Mouse (Mus musculus) E14TG2a.4 (cell line): Measurements from ENCODE around the gene Gpc6.
A peak's percentile ranks its signal among the peaks of the same experiment; 100 is the strongest.

Experiments
- H3K27me3 ChIP-seq: 2 replicates; pipeline ENCODE4 v1.6.1; 2014; ENCODE audit warnings: low read length, control low read depth; ENCODE audit not compliant: insufficient read depth
- H3K36me3 ChIP-seq: 2 replicates; pipeline ENCODE4 v1.6.1; 2014; ENCODE audit warnings: low read length, control low read depth; ENCODE audit not compliant: insufficient read depth
- H3K4me1 ChIP-seq: replicated peaks from 2 replicates; pipeline ENCODE4 v1.6.1; 2014; ENCODE audit warnings: low read depth, low read length, control low read depth
- H3K4me3 ChIP-seq: replicated peaks from 2 replicates; pipeline ENCODE4 v1.5.1; 2014; ENCODE audit warnings: mild to moderate bottlenecking, low read length
- H3K9me3 ChIP-seq: 2 replicates; pipeline ENCODE4 v1.6.1; 2014; ENCODE audit warnings: low read length, control low read depth
- CTCF ChIP-seq: conservative IDR thresholded peaks from 2 replicates; pipeline ENCODE4 v1.5.1; 2014; ENCODE audit warnings: low read length
- NANOG ChIP-seq: IDR thresholded peaks from 2 replicates; pipeline ENCODE4 v1.6.1; 2014; ENCODE audit warnings: borderline replicate concordance, low read length, mixed read lengths
- POU5F1 ChIP-seq: IDR thresholded peaks from 2 replicates; pipeline ENCODE4 v1.6.1; 2014; ENCODE audit warnings: low read length, borderline replicate concordance

Gene Gpc6

GRCm38 (mm10) chr14:117490469-117490868, 565.4 kb downstream of the Gpc6 start:
- TF ChIP-seq NANOG (no peak), CTCF (no peak), POU5F1 (no peak)
- Histone ChIP-seq H3K9me3 (no peaks in the 10 kb centered on the region), H3K27me3 (no peaks in the 10 kb centered on the region), H3K4me3 (no peak overlapping the region), H3K36me3 (no peaks in the 10 kb centered on the region), H3K4me1 (peaks cover 7% of the 10 kb centered on the region; the same call in 1 of the 2 replicates)

- Histone ChIP-seq H3K9me3 (no peaks in the 10 kb centered on the region), H3K36me3 (no peaks in the 10 kb centered on the region)
- TF ChIP-seq CTCF, result no peak
- 0 out of 2 replicates have a peak, but pooled peaks have one; percentile 31 for TF ChIP-seq POU5F1
- peak; percentile 90 for TF ChIP-seq NANOG
Observed at GRCm38 (mm10) chr14:117495118-117495517, 570.0 kb downstream of the Gpc6 start.

GRCm38 (mm10) chr14:117498785-117499184, 573.7 kb downstream of the Gpc6 start:
- no peak for TF ChIP-seq NANOG
- no peak for TF ChIP-seq CTCF
- no peak for TF ChIP-seq POU5F1
- no peaks in the 10 kb centered on the region for H3K9me3 ChIP-seq
- H3K36me3 ChIP-seq, result no peaks in the 10 kb centered on the region
- H3K4me3 ChIP-seq, result no peak overlapping the region
- no peaks in the 10 kb centered on the region for H3K27me3 ChIP-seq
- peaks cover 18% of the 10 kb centered on the region; the same call in 1 of the 2 replicates for H3K4me1 ChIP-seq

More at GRCm38 (mm10) chr14:117495118-117495517, 570.0 kb downstream of the Gpc6 start:
- Histone ChIP-seq H3K4me1 (peaks cover 11% of the 10 kb centered on the region; the same call in 1 of the 2 replicates), H3K27me3 (no peaks in the 10 kb centered on the region), H3K4me3 (no peak overlapping the region)

GRCm38 (mm10) chr14:117499354-117499753, 574.2 kb downstream of the Gpc6 start:
- Histone ChIP-seq H3K36me3 (no peaks in the 10 kb centered on the region), H3K27me3 (no peaks in the 10 kb centered on the region), H3K4me1 (peaks cover 18% of the 10 kb centered on the region; the same call in 1 of the 2 replicates), H3K9me3 (no peaks in the 10 kb centered on the region), H3K4me3 (no peak overlapping the region)
- no peak for TF ChIP-seq CTCF
- TF ChIP-seq NANOG, result no peak
- no peak for TF ChIP-seq POU5F1

GRCm38 (mm10) chr14:117514829-117515228, 589.7 kb downstream of the Gpc6 start:
- Histone ChIP-seq H3K27me3 (no peaks in the 10 kb centered on the region), H3K4me1 (no peaks in the 10 kb centered on the region; the same call in 1 of the 2 replicates), H3K9me3 (no peaks in the 10 kb centered on the region), H3K36me3 (no peaks in the 10 kb centered on the region), H3K4me3 (no peak overlapping the region)
- no peak for TF ChIP-seq NANOG
- no peak for TF ChIP-seq POU5F1
- no peak for TF ChIP-seq CTCF

GRCm38 (mm10) chr14:117519574-117519973, 594.5 kb downstream of the Gpc6 start:
- TF ChIP-seq NANOG, result no peak
- no peak for TF ChIP-seq CTCF
- no peak for TF ChIP-seq POU5F1
- Histone ChIP-seq H3K27me3 (no peaks in the 10 kb centered on the region), H3K4me1 (no peaks in the 10 kb centered on the region), H3K36me3 (no peaks in the 10 kb centered on the region), H3K9me3 (no peaks in the 10 kb centered on the region), H3K4me3 (no peak overlapping the region)

- no peaks in the 10 kb centered on the region for H3K9me3 ChIP-seq
- no peak overlapping the region for H3K4me3 ChIP-seq
- no peaks in the 10 kb centered on the region for H3K27me3 ChIP-seq
- no peaks in the 10 kb centered on the region for H3K36me3 ChIP-seq
- no peaks in the 10 kb centered on the region for H3K4me1 ChIP-seq
- TF ChIP-seq POU5F1 (no peak), CTCF (no peak), NANOG (no peak)
Observed at GRCm38 (mm10) chr14:117520706-117521105, 595.6 kb downstream of the Gpc6 start.

- no peaks in the 10 kb centered on the region for H3K9me3 ChIP-seq
- no peak for TF ChIP-seq NANOG
- TF ChIP-seq CTCF, result no peak
- no peak for TF ChIP-seq POU5F1
- H3K27me3 ChIP-seq, result no peaks in the 10 kb centered on the region
- H3K4me3 ChIP-seq, result no peak overlapping the region
- H3K36me3 ChIP-seq, result no peaks in the 10 kb centered on the region
- H3K4me1 ChIP-seq, result no peaks in the 10 kb centered on the region
Observed at GRCm38 (mm10) chr14:117525133-117525532, 600.0 kb downstream of the Gpc6 start.

GRCm38 (mm10) chr14:117527053-117527452, 601.9 kb downstream of the Gpc6 start:
- TF ChIP-seq NANOG (no peak), POU5F1 (no peak), CTCF (no peak)
- Histone ChIP-seq H3K9me3 (no peaks in the 10 kb centered on the region), H3K4me3 (no peak overlapping the region), H3K36me3 (no peaks in the 10 kb centered on the region), H3K4me1 (no peaks in the 10 kb centered on the region), H3K27me3 (no peaks in the 10 kb centered on the region)

GRCm38 (mm10) chr14:117529439-117529838, 604.3 kb downstream of the Gpc6 start:
- H3K36me3 ChIP-seq, result no peaks in the 10 kb centered on the region
- no peak for TF ChIP-seq NANOG
- TF ChIP-seq CTCF, result no peak
- TF ChIP-seq POU5F1, result no peak

More at GRCm38 (mm10) chr14:117529439-117529838, 604.3 kb downstream of the Gpc6 start:
- H3K9me3 ChIP-seq, result no peaks in the 10 kb centered on the region
- H3K4me1 ChIP-seq, result no peaks in the 10 kb centered on the region
- H3K27me3 ChIP-seq, result no peaks in the 10 kb centered on the region
- no peak overlapping the region for H3K4me3 ChIP-seq
